Mouse (Mus musculus) cerebellum, adult 11 months (tissue): ENCODE results near the gene Cped1.

ENCODE experiments used
- DNase-seq: peaks from one replicate; pipeline ENCODE4 v3.0.0; 2022

Cped1 gene

GRCm38 (mm10) chr6:22000881-22001280 is 15.2 kb downstream of the Cped1 start:
- DNase-seq, result no peak

- DNase-seq, result no peak
These were observed 15.7 kb downstream of the Cped1 start for GRCm38 (mm10) chr6:22001284-22001916.

GRCm38 (mm10) chr6:22002521-22003199 is 16.9 kb downstream of the Cped1 start:
- no peak for DNase-seq

GRCm38 (mm10) chr6:22003200-22003587 is 17.5 kb downstream of the Cped1 start:
- no peak for DNase-seq

GRCm38 (mm10) chr6:22003959-22004543 is 18.3 kb downstream of the Cped1 start:
- no peak for DNase-seq

- DNase-seq, result no peak
These were observed 22.6 kb downstream of the Cped1 start for GRCm38 (mm10) chr6:22008346-22008745.

GRCm38 (mm10) chr6:22010258-22010657 is 24.5 kb downstream of the Cped1 start:
- DNase-seq, result no peak

GRCm38 (mm10) chr6:22010761-22011281 is 25.1 kb downstream of the Cped1 start:
- no peak for DNase-seq

GRCm38 (mm10) chr6:22011546-22011945 is 25.8 kb downstream of the Cped1 start:
- no peak for DNase-seq

- no peak for DNase-seq
These were observed 26.4 kb downstream of the Cped1 start for GRCm38 (mm10) chr6:22012099-22012498.

GRCm38 (mm10) chr6:22012501-22012900 is 26.8 kb downstream of the Cped1 start:
- no peak for DNase-seq

- no peak for DNase-seq
These were observed 27.7 kb downstream of the Cped1 start for GRCm38 (mm10) chr6:22013394-22013793.

- no peak for DNase-seq
These were observed 28.7 kb downstream of the Cped1 start for GRCm38 (mm10) chr6:22014291-22014911.

GRCm38 (mm10) chr6:22017631-22018030 is 31.9 kb downstream of the Cped1 start:
- DNase-seq, result no peak

GRCm38 (mm10) chr6:22018768-22019445 is 33.2 kb downstream of the Cped1 start:
- DNase-seq, result no peak

GRCm38 (mm10) chr6:22019637-22020036 is 33.9 kb downstream of the Cped1 start:
- DNase-seq, result no peak

- no peak for DNase-seq
These were observed 35.0 kb downstream of the Cped1 start for GRCm38 (mm10) chr6:22020696-22021095.

GRCm38 (mm10) chr6:22021315-22021714 is 35.6 kb downstream of the Cped1 start:
- no peak for DNase-seq

- DNase-seq, result no peak
These were observed 38.5 kb downstream of the Cped1 start for GRCm38 (mm10) chr6:22024168-22024567.

- DNase-seq, result no peak
These were observed 40.1 kb downstream of the Cped1 start for GRCm38 (mm10) chr6:22025584-22026357.

GRCm38 (mm10) chr6:22026358-22026673 is 40.6 kb downstream of the Cped1 start:
- no peak for DNase-seq
